Mouse (Mus musculus) telencephalon, adult 2 months (tissue): ENCODE measurements around the gene Qsox1.

Experiments
- DNase-seq: peaks from one replicate; pipeline ENCODE4 v3.0.0-alpha.2; 2011; ENCODE audit warnings: low read depth, low spot score

Gene Qsox1

GRCm38 (mm10) chr1:155801014-155801991 lies 11.4 kb downstream of the Qsox1 start:
- no peak for DNase-seq

DNA sequence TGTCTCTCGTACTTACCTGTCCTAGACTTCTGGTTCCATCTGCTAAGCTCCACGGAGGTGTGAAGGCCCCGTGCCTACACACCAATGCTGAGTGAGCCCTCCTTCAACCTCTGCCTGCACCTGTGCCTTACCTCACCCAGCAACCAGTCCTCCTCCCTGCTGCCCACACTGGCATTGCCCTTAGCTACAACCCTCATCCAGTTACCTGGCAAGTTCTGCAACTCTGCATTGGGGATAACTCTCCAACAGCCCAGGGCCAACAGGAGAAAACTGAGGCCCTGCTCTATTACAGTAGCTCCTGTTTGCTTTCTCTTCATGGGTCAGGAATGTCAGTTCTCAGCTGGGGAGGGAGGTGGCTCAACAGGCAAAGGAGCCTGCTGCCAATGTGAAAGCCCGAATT lies 14.7 kb downstream of the Qsox1 start:
- DNase-seq, result no peak

DNA sequence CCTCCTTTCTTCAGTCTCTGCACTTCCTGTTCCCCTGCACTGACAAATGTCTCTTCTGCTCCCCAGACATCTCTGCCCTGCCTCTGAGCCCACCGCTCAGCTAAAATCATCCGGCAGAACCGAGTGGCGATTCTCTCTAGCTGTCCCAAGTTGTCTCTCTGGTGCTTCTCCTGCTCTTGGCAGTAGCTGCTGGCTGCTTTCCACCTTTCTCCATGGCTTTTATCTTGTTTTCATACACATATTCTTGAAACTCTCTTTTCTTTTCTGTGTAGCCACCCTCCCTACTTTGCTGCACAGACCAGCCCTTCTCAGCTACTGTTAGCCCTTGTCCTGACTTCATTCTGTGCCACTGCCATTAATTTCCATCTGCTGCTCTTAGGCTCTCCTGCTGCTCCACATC lies 15.3 kb downstream of the Qsox1 start:
- DNase-seq, result no peak

DNA sequence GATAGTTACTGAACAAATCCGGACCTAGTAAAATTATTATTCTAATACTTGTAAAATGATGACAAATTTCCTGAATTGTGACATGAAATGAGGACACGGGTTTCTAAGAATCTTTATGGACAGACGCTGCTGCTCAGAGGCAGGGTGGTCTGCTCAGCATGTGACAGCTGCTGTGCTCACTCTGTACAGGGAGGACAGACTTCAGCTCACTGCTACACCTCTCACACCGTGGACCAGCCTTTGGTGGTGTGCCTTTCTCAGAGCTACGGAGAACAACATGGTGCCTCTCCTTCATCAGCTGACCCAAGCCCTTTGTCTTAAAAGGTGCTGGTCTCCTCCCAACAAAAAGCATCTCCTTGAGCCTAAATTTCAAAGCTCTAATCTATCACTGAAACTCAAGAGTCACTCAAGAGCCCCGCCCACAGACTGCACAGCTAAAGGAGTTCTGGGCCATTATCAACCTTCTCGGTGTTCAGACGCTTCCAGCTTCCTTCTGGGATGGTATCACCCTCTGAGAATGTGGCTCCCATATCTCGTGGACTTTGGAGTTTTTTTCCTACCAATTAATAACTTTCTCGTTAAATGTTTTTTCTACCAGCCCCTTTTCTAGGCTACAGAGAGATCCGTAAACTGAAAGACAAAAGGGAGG lies 15.8 kb downstream of the Qsox1 start:
- DNase-seq, result no peak

DNA sequence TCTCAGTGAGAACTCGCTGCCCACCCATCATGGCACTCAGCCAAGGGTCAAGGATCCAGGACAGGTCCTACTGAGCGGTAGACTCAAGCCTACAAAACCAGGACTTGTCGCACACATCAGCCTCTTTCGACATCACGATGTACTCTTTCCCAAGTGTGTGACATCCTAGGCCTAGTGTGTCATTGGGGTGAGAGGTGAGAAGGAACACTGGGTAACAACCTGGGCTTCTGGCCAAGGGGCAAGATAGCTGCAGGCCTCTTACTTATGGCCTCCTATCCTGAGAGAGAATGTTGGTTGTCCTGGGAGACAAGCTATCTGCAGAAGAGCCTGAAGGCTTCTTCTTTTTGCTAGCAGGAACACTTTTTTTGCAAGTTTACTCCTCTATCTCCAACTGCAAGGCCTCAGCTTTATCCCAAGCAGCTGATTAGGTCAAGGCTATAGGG lies 16.9 kb downstream of the Qsox1 start:
- DNase-seq, result no peak

- no peak for DNase-seq
Measured at GRCm38 (mm10) chr1:155794855-155795254, 17.8 kb downstream of the Qsox1 start.

DNA sequence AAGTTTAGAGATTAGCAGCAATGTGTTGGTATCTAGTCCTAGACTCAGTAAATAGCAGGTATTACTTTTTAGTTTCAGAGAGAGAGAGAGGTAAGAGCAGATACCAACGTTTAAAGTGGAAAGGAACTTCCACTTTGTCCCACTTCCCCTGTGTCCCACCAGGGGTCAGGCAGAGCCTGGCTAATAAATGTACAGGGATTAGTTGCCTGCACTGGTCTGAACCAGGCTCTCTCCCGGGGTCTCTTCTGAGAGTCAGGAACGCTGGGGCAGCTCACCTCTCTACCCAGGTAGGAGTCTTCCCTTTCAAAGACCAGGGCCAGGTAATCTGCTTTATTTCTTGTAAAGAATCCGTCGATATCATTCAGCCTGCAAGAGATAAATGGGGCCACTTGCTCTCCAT lies 20.8 kb downstream of the Qsox1 start:
- no peak for DNase-seq

GRCm38 (mm10) chr1:155790111-155790974 lies 22.3 kb downstream of the Qsox1 start:
- no peak for DNase-seq

DNA sequence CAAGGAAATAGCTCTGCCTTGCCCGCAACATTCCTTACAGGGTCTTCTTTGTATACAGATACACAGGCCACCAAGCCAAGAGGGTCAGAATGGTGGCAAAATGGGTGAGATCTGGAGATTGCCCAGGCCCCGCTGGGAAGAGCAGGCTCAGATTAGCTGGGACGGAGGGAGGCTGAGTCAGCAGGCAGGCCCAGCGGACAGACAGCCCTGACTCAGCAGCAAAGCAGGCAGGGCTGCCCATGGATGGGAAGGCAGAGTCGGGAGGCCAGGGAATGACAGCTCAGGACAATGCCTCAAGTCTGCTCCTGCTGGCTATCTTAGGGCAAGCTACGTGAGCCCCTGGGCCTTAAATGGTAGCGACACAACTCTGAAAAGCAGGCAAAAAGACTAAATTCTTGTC lies 26.8 kb downstream of the Qsox1 start:
- no peak for DNase-seq

DNA sequence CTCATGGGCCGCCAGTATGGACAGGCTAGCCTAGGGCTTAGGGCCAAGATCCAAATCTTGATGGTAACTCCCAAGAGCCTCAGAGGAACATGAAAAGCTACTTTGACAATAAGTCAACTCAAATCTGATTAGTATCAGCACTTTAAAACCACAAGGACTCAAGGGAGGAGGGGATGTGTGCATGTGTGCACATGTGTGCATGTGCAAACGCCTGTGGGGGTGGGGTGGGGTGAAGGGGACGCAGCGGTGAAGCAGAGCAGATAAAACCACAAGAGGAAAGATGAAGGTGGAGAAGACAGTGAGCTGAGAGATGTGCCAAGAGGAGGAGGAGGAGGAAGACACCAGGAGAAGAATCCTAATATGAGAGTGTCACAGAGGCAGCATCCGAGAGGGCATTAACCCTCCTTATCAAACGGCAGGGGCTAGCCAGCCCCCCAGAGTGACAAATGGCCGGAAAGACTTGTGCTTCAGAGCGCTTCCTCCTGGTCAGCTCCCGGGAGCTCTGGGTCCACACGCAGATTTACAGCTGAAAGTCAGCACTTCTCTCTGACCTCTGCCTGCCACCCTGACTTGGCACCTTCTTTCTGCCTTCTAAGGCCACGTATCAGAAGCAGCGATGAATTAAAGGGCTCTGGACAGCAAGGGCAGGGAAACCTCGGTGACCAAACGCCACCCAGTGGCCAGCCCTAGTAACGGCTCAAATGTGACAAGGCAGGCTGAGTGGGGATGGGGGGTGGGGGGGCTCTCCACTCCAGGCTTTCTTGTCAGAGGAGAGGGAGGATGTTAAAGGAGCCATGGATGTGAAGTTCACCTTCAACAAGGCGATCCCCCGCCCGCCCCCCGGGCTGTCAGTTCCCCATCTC lies 28.1 kb downstream of the Qsox1 start:
- no peak for DNase-seq

DNA sequence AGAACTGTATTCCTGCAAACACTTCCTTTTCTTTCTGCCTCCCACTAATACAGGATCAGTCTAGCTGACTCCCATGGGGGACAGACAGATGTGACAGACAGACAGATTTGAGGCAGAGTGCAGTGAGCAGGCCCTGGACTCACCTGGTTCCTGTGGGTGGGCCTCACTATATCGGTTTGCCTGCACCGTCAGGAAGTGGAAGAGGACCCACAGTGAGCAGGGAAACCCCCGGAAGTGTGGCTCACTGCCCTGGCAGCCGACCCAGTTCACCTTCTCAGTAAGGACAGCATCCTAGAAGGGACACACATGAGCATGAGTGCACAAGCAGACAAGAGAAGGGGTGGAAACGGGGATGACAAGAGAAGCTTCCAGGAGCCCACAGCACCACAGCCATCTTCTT lies 30.3 kb downstream of the Qsox1 start:
- no peak for DNase-seq

- DNase-seq, result no peak
Measured at GRCm38 (mm10) chr1:155777641-155778625, 34.8 kb downstream of the Qsox1 start.

- DNase-seq, result no peak
Measured at GRCm38 (mm10) chr1:155759167-155759566, 53.5 kb downstream of the Qsox1 start.

- DNase-seq, result no peak
Measured at GRCm38 (mm10) chr1:155758711-155759110, 54.0 kb downstream of the Qsox1 start.

DNA sequence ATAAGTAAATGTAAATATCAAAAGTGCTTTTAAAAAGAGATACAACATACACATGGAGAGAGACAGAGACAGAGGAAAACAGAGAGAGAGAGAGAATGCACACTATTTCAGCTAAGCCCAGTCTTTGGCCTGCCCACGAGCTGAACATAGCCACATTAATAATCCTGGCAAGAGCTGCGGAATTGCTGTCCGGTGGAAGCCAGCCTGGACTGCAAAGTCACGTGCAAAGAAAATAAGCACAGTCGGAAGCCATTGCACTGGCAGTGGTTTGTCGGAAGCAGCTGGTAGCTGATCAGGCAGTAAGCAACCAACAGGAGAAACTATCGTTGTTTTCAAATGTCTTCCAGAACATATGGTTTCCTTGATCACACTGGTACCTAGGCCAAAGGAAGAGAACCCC lies 55.1 kb downstream of the Qsox1 start:
- DNase-seq, result no peak

DNA sequence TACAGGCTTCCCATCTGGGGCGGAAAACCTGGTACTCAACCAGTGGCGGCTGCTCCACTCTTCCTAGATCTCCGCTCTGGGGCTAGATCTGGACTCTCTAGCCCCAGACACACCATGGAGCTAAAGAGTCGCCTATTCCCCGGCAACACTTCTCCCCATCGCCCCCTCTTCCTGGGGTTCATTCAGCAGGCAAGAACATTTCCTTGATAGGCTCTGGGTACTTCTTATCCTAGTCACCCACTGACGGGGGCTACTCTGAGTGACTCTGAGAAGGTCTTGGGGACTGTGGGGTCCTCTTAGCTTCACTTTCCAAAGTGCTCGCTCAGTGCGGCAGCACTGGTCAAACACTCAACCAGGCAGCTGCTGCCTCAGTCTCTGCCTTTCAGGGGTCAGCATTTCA lies 59.3 kb downstream of the Qsox1 start:
- DNase-seq, result no peak

DNA sequence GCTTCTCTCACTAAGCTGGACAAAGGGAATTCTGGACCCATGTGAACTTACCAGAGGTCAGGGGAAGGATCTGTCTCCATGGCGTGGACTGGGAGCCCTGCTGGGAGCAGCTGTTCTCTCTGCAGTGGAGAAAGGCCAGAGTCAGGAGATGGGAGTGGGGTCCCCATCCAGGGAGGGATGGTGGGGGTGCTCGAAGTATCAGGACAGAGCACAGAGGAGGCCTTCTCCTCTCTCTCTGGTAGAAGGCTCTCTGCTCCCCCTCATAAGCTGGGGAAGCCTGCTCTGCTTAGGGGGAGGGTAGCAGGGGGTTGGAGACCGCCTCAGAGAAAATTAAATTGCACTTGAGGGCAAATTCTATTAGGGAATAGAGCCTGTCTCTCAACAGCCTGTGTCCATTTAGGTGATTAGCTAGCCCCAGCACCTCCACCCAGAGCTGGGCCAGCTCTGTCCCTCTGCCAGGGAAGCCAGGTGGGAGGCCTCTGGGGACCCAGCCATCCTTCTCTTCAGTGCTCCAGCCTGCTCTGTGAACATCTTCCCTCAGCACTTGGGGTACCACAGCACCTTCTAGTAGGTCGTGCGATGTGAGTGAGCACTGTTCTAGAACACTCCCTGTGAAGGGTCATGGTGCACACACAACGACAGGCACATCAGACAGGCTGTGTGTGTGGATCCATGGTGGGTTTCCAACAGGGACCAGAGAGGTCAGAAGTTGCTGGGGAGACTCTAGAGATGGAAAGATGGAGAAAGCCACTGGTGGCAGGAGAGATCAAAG lies 61.0 kb downstream of the Qsox1 start, which contains the start of gene Lhx4:
Gene Lhx4, minus strand, starts transcription at position 201 of the 772 bp plus-strand sequence.
- no peak for DNase-seq

GRCm38 (mm10) chr1:155750517-155751178 lies 62.0 kb downstream of the Qsox1 start:
- no peak for DNase-seq
